Mouse (Mus musculus): ENCODE results near the gene Casp7. TPM values are rescaled to one million over a fixed set of nuclear protein-coding genes. Genes with fewer than 3 reads are reported as not detected.
"Not testable (repeated sequence)": the region's sequence is repeated elsewhere in the genome, so short reads cannot be mapped to it uniquely, and the experiment has no call there.

Casp7 gene
- total and polyA plus RNA-seq, 3 experiments: 69.4 to 70.4 TPM; not detected in 1

DNA sequence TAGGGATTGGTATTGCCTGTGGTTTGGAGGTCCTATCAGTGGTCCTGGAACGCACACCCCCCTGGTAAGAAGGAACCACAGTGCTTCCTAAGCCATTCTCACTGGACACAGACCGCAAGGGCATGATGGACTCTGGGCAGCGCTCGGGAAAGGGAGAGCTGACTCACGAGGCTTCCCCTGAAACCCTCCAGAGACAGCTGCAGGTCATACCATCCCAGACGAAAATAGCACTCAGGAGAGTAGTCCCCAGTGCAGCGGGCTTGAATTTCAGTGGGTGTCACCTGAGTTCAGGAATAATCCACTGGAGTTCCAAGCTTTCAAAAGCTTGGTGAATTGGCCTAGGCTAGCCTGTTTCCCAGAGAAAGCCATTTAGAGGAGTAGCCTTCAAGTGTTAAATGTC is 9.7 kb downstream of the Casp7 start:
- Histone ChIP-seq H3K4me3 (ENCODE audit: control insufficient read depth in 1 of 2, insufficient read depth in 1 of 2, low read depth in 2 of 2, low read length in 2 of 2) (no peak overlapping the region), H3K27ac (ENCODE audit: control insufficient read depth, low read depth, low read length) (no peak overlapping the region), H3K9me3 (replicated peaks; ENCODE audit: insufficient read depth, low read length) (no peaks in the 10 kb centered on the region), H3K36me3 (ENCODE audit: control insufficient read depth in 1 of 2, insufficient read depth in 2 of 2, low read length in 2 of 2) (peaks cover 0 to 33% of the 10 kb centered on the region in 2 experiments; a peak in 2 of 4 replicates), H3K9ac (ENCODE audit: control insufficient read depth, low read depth, low read length, poor library complexity, severe bottlenecking) (no peak overlapping the region), H3K4me1 (ENCODE audit: control insufficient read depth in 1 of 2, insufficient read depth in 2 of 2, low read length in 2 of 2) (no peaks in the 10 kb centered on the region), H3K27me3 (ENCODE audit: control insufficient read depth in 1 of 2, insufficient read depth in 2 of 2, low read length in 2 of 2) (no peaks in the 10 kb centered on the region), H3K79me2 (ENCODE audit: control insufficient read depth, insufficient read depth, low read length, poor library complexity) (no peaks in the 10 kb centered on the region)
- TF ChIP-seq ZKSCAN1 (IDR thresholded peaks at IDR 0.05; ENCODE audit: low read depth, low read length) (no peak), TBP (IDR thresholded peaks at IDR 0.05; ENCODE audit: low read depth, low read length) (no peak), CHD2 (IDR thresholded peaks at IDR 0.05; ENCODE audit: low read length) (no peak), GATA1 (IDR thresholded peaks at IDR 0.05; ENCODE audit: low read depth, low read length) (no peak), USF2 (IDR thresholded peaks at IDR 0.05; ENCODE audit: borderline replicate concordance in 1 of 2, insufficient read depth in 1 of 2, low read depth in 1 of 2, low read length in 2 of 2) (no peak), ELF1 (IDR thresholded peaks at IDR 0.05; ENCODE audit: low read depth, low read length) (no peak), MEF2A (IDR thresholded peaks at IDR 0.05; ENCODE audit: extremely low read depth, insufficient replicate concordance, low read depth, low read length, poor library complexity, severe bottlenecking) (no peak), TCF12 (IDR thresholded peaks at IDR 0.05; ENCODE audit: low read depth, low read length) (no peak), BHLHE40 (IDR thresholded peaks at IDR 0.05; ENCODE audit: borderline replicate concordance, low read depth, low read length) (no peak)
- DNase-seq (ENCODE audit: low read depth, low spot score): no peak

DNA sequence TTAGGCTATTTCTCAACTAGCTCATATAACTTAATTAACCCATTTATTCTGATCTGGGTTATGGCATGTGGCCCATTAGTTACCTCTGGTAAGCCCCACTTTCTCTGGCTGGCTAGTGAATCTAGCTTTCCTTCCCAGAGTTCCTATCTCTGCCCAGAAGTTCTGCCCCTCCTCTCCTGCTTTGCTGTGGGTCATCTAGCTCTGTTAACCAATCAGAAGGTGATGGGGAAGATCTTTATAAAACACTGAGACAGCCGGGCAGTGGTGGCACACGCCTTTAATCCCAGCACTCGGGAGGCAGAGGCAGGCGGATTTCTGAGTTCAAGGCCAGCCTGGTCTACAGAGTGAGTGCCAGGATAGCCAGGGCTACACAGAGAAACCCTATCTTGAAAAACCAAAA is 13.0 kb downstream of the Casp7 start:
- DNase-seq (ENCODE audit: low read depth, low spot score); H3K9ac ChIP-seq (ENCODE audit: control insufficient read depth, low read depth, low read length, poor library complexity, severe bottlenecking): not testable (repeated sequence)

DNA sequence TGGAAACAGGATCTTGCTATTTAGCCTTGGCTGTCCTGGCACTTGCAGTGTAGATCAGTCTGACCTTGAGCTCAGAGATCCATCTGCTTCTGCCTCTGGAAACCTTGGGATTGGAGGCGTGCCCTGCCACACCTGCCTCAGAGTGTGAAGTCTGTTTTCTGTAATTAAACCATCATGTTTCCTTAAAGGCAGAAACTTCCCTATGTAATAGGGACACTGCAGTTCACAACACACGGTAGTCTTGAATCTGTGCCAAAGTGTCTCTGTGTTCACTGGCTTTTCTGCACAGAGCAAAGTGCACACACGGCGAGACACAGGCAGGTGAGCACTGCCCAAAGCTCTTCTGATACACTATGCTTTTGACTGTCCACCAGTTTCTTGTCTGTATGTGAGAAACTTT is 21.5 kb downstream of the Casp7 start:
- Histone ChIP-seq H3K27ac (ENCODE audit: control insufficient read depth, low read depth, low read length) (no peak overlapping the region), H3K79me2 (ENCODE audit: control insufficient read depth, insufficient read depth, low read length, poor library complexity) (no peaks in the 10 kb centered on the region), H3K9me3 (replicated peaks; ENCODE audit: insufficient read depth, low read length) (no peaks in the 10 kb centered on the region), H3K9ac (ENCODE audit: control insufficient read depth, low read depth, low read length, poor library complexity, severe bottlenecking) (no peak overlapping the region), H3K36me3 (ENCODE audit: control insufficient read depth in 1 of 2, insufficient read depth in 2 of 2, low read length in 2 of 2) (peaks cover 0 to 5% of the 10 kb centered on the region in 2 experiments; a peak in 2 of 4 replicates), H3K27me3 (ENCODE audit: control insufficient read depth in 1 of 2, insufficient read depth in 2 of 2, low read length in 2 of 2) (no peaks in the 10 kb centered on the region), H3K4me3 (ENCODE audit: control insufficient read depth in 1 of 2, insufficient read depth in 1 of 2, low read depth in 2 of 2, low read length in 2 of 2) (no peak overlapping the region), H3K4me1 (ENCODE audit: control insufficient read depth in 1 of 2, insufficient read depth in 2 of 2, low read length in 2 of 2) (no peaks in the 10 kb centered on the region)
- no peak for TF ChIP-seq ZMIZ1 (IDR thresholded peaks at IDR 0.05; ENCODE audit: low read depth, low read length)
- no peak for DNase-seq (ENCODE audit: low read depth, low spot score)

More for the DNA sequence above, 13.0 kb downstream of the Casp7 start:
- H3K27ac ChIP-seq (ENCODE audit: control insufficient read depth, low read depth, low read length); H3K79me2 ChIP-seq (ENCODE audit: control insufficient read depth, insufficient read depth, low read length, poor library complexity); H3K9me3 ChIP-seq (replicated peaks; ENCODE audit: insufficient read depth, low read length); H3K27me3 ChIP-seq (ENCODE audit: control insufficient read depth in 1 of 2, insufficient read depth in 2 of 2, low read length in 2 of 2); H3K4me1 ChIP-seq (ENCODE audit: control insufficient read depth in 1 of 2, insufficient read depth in 2 of 2, low read length in 2 of 2); H3K4me3 ChIP-seq (ENCODE audit: control insufficient read depth in 1 of 2, insufficient read depth in 1 of 2, low read depth in 2 of 2, low read length in 2 of 2): not testable (repeated sequence)
- peaks cover 0 to 26% of the 10 kb centered on the region in 2 experiments; a peak in 2 of 4 replicates for H3K36me3 ChIP-seq (ENCODE audit: control insufficient read depth in 1 of 2, insufficient read depth in 2 of 2, low read length in 2 of 2)
